Mouse (Mus musculus) common myeloid progenitor, adult 5-6 weeks (primary cell): ENCODE data around the gene Zfp663. TPM values are rescaled to one million over a fixed set of nuclear protein-coding genes. Genes with fewer than 3 reads are reported as not detected.

Experiments used
- total RNA-seq: library from RNA; stranded (forward); fragments of 200-1000, 187-1606 nt; gene quantifications from 2 replicates; pipeline ENCODE4 v1.2.3, GENCODE M21; 2017

Gene Zfp663
- total RNA-seq, 1 experiment from 2014 or later = not detected

Other genes starting within 250 kb of the Zfp663 start
- gene Cdh22, start 133.9 kb downstream of the Zfp663 start, total RNA-seq = not detected in 2 replicates
- 34.9 and 47.0 TPM in 2 replicates for gene Slc35c2, start 80.9 kb downstream of the Zfp663 start, total RNA-seq
- 17.4 and 29.7 TPM in 2 replicates for gene Elmo2, start 42.2 kb downstream of the Zfp663 start, total RNA-seq
- gene Zfp334, start 19.5 kb upstream of the Zfp663 start, total RNA-seq = not detected in 2 replicates
- not detected in 2 replicates for gene Ocstamp, start 31.7 kb upstream of the Zfp663 start, total RNA-seq
- not detected in 2 replicates for gene Slc13a3, start 104.5 kb upstream of the Zfp663 start, total RNA-seq
- 6.4 and 12.4 TPM in 2 replicates for gene Trp53rka, start 124.6 kb upstream of the Zfp663 start, total RNA-seq
- gene Slc2a10, start 135.1 kb upstream of the Zfp663 start, total RNA-seq = 0.15 and 0.64 TPM in 2 replicates
- 15.0 and 24.9 TPM in 2 replicates for gene Eya2, start 226.3 kb upstream of the Zfp663 start, total RNA-seq